Mouse (Mus musculus): ENCODE data around the gene Fxyd7. TPM values are rescaled to one million over a fixed set of nuclear protein-coding genes. Genes with fewer than 3 reads are reported as not detected.

Gene Fxyd7
- total RNA-seq (2021) = 100 to 1,000 TPM; 326 to 365 TPM
- long read RNA-seq, experiment 1, transcript Fxyd7-202 (6 exons, 620 nt) = minor isoform, 54 of 196 reads
- long read RNA-seq, experiment 1, transcript Fxyd7-201 (6 exons, 693 nt) = major isoform, 126 of 196 reads
- long read RNA-seq, experiment 1, partial matches to known transcripts = 4 of 196 reads
- long read RNA-seq, experiment 1, other reads (novel, unspliced or antisense) = 12 of 196 reads
- long read RNA-seq, experiment 2, transcript Fxyd7-202 (6 exons, 620 nt) = minor isoform, 41 of 137 reads
- long read RNA-seq, experiment 2, transcript Fxyd7-201 (6 exons, 693 nt) = major isoform, 91 of 137 reads
- long read RNA-seq, experiment 2, partial matches to known transcripts = 4 of 137 reads
- long read RNA-seq, experiment 2, other reads (novel, unspliced or antisense) = 1 of 137 reads

GRCm38 (mm10) chr7:31051321-31052021, at the start of gene Fxyd7:
TSS of gene Fxyd7 (minus strand) at chr7:31051467.
- intact Hi-C loops (cut with DNase I) = no loop called here
- peak in 1 of 2 experiments; percentile 30 for DNase-seq (ENCODE audit: low spot score in 2 of 2)

GRCm38 (mm10) chr7:31100786-31101185, 49.5 kb upstream of the Fxyd7 start:
- DNase-seq (ENCODE audit: low spot score in 2 of 2) = no peak
- intact Hi-C loops (cut with DNase I) = no loop called here

DNA sequence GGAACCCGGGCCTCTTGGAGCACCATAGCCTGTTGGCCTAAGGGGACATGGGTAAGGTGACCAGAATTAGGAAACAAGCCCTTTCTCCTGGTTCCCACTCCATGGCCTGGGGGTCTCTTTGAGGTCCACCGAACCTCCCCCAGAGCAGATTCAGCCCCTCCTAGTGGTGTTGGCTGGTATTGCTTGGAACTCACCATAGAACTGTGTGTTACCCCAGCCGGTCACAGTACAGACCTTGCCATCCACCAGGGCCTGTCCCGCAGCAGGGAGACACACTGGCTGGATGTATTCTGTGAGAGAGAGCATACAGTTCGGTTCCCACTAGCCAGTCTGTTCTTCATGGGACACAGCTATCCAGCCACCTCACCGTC, 48.3 kb upstream of the Fxyd7 start:
- intact Hi-C loops (cut with DNase I) = loop anchor here (5.0 kb wide), 1 partner anchor 127 kb away; the partner anchor contains the start of genes Fam187b and Lsr
- no peak for DNase-seq (ENCODE audit: low spot score in 2 of 2)

DNA sequence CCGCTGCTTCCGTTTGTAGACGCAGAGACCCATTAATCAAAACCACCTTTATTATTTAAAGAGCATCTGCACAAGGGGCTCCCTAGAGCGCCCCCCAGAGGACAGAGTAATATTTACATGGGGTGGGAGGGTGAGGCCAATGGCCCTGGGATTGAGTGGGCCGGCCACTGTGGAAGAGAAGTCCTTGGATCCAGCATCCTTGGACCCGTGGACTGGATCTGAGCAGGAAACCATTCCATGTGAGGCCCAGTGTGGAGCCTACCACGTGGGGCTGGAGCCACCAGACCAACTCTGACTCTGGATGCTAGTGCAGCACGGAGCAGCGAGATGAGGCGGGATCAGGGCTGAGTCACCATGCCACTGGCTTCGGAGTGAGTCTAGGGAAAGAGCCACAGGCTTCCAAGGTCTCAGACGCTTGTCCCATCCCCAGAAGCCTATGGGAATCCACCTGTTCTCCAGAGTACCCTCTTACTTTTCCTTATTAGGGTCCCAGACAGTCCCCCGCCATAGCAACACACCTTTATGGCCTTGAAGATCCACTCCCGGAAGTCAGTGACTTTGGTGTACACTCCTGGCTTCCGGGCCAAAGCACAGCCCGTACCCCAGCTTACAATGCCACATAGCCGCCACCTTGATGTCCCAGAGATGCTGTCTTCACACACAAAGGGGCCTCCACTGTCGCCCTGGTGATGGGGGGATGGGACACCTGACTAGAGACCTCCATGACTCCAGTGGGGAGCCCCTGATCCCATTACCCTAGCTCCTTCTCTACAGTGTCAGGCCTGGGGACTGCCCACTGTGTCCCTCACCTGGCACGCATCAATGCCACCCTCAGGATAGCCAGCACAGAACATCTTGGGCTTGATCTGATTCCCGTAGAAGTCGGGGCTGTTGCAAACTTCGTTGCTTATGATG, 47.7 kb upstream of the Fxyd7 start:
- intact Hi-C loops (cut with DNase I) = loop anchor here (5.0 kb wide), 1 partner anchor 127 kb away; the partner anchor contains the start of genes Fam187b and Lsr
- DNase-seq (ENCODE audit: low spot score in 2 of 2) = no peak

DNA sequence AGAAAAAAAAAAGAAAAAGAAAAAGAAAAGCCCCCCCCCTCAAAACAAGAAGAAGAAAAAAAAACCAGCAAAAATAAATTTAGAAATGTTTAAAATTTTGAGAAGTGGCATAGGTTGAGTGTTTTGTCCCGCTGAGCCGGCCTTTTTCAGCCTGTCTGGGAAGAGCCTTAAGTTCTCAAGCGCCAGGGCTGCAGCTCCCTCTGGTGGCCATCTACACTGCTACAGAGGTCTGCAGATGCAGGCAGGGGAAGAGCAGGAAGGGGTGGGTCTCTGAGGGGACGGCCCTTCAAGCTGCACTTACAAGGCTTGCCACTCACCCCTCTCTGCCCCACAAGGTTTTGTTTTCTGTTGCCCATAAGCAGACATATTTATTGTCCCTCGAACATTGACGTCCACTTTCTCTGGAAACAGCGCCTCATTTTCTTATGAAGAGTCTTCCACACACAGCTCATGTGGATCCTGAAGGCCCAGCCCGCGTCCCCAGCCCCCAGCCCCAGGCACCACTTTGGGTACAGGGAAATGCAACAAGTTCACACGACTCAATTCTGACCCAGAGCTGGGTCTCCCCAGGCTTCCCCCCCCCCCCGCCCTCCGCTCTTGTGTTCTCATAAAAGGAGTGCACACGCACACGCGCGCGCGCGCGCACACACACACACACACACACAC, 46.4 kb upstream of the Fxyd7 start:
- intact Hi-C loops (cut with DNase I) = loop anchor here (2.0 to 5.0 kb wide), 2 partner anchors 39 to 125 kb away; partner anchors contain the start of genes Fam187b, Lgi4 and Lsr

DNA sequence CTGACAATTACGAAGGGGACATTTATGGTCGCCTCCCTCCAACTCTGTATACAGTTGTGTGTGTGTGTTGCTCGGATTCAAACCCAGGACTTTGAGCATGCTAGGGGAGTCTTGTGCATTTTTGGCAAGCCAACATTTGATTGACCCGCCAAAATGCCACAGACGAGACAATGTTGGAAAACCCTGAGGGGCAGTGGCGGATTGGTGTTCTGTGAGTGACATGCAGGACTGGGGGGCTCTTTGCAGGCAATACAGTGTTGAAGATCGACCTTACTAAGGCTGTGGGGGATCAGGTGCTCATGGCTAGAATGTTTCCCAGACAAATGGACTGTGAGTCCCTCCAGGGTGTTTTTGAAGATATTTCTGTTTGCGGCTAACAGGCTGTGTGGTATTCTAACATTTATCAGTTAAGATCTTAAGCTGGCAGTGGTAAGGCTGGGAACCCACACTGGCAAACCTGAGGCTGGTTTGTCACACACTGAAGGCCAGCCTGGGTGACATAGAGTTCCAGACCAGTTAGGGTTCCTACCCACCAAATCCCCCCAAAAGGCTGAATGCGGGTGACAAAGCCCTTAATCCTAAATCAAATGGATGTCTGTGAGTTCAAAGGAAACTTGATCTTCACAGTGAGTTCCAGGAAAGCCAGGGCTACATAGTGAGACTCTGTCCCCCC, 45.8 kb upstream of the Fxyd7 start:
- intact Hi-C loops (cut with DNase I) = loop anchor here (2.0 to 5.0 kb wide), 2 partner anchors 38 to 125 kb away; partner anchors contain the start of genes Fam187b, Lgi4 and Lsr
- DNase-seq (ENCODE audit: low spot score in 2 of 2) = no peak

More for the DNA sequence above, 46.4 kb upstream of the Fxyd7 start:
- DNase-seq (ENCODE audit: low spot score in 2 of 2) = peak; percentile 93 to 95

DNA sequence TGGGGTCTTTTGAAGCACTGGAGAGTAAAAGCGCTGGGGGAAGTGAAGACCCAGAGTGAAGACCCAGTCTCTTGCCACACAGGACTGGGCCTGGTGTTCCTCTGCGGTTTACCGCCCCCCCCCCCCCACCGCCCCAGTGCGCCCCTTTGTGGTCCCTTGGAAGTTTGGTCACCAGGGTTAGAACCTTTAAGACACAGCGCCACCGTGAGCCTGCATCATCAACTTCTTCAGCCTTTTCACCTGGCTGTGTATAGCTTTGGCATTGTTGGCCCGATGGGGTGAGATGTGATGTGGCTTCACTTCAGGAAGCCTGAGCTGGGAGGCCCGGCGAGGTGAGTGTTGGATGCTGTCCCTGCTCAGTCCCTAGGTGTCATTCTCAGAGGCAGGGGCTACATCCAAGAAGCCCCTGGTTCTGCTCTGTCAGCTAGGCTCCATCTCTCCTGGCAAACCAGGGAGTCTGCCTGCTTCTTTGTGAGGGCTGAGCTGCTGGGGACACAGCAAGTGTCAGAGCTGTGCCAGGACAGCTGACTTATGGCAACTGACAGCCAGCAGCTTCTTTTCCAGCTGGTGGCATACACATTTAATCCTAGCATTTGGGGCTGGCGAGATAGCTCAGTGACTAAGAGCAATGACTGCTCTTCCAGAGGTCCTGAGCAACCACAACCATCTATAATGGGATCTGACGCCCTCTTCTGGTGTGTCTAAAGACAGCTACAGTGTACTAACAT, 43.7 kb upstream of the Fxyd7 start:
- DNase-seq (ENCODE audit: low spot score in 2 of 2) = no peak
- intact Hi-C loops (cut with DNase I) = loop anchor here (5.0 kb wide), 1 partner anchor 123 kb away; the partner anchor contains the start of genes Fam187b and Lsr

DNA sequence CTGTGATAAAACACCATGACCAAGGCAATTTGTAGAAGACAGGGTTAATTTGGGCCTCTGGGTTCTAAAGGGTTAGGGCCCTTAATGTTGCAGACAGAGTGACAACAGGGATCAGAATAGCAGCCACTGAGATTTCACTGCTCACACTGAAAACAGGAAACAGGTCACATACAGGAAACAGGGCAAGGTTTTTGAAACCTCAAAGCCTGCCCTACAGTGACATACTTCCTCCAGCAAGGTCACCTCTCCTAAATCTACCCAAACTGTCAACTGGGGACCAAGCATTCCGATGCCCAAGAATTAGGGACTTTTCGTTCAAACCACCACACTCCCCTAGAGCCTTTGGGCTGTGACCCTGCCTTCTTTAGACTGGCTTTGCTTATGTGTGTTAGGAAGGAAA, 38.5 kb upstream of the Fxyd7 start:
- DNase-seq (ENCODE audit: low spot score in 2 of 2) = no peak
- intact Hi-C loops (cut with DNase I) = no loop called here

DNA sequence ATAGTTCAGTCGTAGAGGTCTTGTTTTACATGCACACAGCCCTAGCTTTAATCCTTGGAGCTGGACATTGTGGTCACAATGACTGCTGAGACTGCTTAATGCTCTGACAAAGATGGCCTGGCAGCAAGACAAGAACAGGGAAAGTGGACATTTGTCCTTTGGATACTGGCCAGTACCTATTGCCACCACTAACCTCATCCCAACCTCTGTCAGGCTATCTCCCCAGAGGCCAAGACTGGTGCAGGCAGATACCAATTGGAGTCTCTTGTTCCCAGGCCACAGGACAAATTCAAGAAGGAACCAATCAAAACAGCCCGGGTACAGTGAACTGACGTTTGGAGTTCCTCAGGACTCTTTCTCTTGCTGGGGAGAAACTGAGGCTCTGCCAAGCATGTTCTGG, 36.9 kb upstream of the Fxyd7 start:
- intact Hi-C loops (cut with DNase I) = no loop called here
- no peak for DNase-seq (ENCODE audit: low spot score in 2 of 2)

GRCm38 (mm10) chr7:31087262-31087661, 36.0 kb upstream of the Fxyd7 start:
- intact Hi-C loops (cut with DNase I) = no loop called here
- DNase-seq (ENCODE audit: low spot score in 2 of 2) = no peak

GRCm38 (mm10) chr7:31086175-31086755, 35.0 kb upstream of the Fxyd7 start:
- DNase-seq (ENCODE audit: low spot score in 2 of 2) = no peak
- intact Hi-C loops (cut with DNase I) = no loop called here

- peak in 1 of 2 experiments; percentile 37 for DNase-seq (ENCODE audit: low spot score in 2 of 2)
- intact Hi-C loops (cut with DNase I) = no loop called here
Measured at GRCm38 (mm10) chr7:31085171-31085570, 33.9 kb upstream of the Fxyd7 start.

DNA sequence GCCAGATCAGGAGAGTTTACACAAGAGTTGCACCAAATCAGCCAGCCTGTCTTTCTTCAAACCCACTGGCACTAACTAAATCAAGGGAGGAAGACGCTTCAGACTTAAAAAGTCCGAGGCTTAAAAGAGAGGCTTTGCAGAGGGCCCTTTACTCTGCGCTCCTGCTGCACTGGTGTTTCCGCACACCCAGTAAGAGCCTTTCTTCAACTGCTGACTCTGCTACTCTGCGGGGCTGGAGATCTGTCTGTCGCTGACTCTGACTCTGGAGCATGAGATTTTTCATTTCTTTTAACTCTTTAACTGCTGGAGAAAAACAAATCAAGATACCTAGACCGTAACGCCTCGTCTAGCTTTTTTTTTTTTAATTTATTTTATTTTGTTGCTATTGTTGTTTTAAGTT, 32.9 kb upstream of the Fxyd7 start:
- no peak for DNase-seq (ENCODE audit: low spot score in 2 of 2)
- intact Hi-C loops (cut with DNase I) = no loop called here

DNA sequence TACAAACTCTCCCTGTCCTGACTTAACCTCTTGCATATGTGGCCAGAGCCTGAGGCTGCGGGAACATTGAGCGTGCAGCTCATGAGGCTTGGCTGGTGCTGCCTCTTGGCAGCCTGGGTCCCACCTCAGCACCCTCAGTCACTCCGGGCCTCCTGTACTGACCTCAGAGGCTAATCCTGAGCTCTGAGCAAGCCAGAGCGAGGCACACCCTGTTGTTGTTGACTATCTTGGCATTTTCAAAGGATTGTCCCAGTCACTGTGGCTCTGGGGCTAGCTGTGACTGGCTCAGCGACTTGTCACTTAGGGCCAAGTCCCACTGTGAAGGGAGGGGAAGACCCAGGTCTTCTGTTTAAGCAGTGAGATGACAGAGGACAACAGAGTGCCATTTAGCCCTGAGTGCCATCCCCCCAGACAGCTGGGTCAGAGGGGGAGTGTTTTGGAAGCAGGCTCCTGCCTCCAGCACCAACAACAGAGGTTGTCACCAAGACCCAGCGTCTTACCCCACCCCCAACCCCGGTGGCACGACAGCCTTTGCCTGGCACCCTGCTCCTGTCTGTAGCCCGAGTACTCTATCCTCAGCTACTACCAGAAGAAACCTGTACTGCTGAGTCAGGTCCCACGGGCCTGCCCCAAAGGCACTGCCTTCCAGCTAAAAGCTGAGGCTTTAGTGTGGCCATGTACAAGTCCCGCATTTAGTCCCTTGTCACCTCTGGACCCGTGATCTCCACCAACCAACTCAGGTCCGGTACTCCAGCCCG, 31.7 kb upstream of the Fxyd7 start:
- peak; percentile 50 to 65 for DNase-seq (ENCODE audit: low spot score in 2 of 2)

DNA sequence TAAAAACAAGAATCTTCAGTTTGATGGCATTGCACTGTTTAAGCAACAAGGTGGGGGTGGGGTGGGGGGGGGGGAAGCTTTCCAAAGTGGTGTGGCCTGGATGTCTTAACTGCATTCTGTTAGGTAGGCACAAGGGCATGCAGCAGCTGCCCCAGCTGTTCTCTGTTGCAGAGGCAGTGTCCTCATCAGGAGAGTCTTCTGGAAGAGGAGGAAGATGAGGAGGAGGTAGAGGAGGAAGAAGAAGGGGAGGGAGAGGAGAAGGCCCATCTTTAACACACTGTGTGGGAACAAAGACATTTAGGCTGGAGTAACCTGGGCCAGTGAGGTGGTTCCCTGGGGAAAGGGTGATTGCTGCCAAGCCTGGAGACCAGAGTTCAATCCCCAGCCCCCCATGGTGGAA, 30.8 kb upstream of the Fxyd7 start:
- intact Hi-C loops (cut with DNase I) = no loop called here

More for the DNA sequence above, 31.7 kb upstream of the Fxyd7 start:
- intact Hi-C loops (cut with DNase I) = no loop called here

DNA sequence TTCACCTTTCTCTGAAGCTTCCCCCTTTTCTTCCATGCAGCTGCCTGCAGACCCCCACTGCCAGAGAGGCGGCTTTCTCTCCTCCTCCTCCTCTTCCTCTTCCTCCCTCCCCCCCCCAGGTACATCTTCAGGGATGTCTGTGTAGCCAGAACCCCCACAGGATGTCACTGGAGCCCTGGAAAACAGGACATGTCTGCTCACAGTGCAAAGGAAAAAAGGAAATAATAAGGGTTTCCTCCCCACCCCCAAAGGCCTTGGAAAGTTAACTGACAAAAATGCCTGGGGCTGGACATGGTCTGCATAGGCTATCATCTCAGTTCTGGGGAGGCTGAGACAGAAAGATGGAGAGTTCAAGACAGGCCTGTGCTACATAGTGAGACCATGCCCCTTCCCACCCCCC, 29.8 kb upstream of the Fxyd7 start:
- intact Hi-C loops (cut with DNase I) = no loop called here

More for the DNA sequence above, 30.8 kb upstream of the Fxyd7 start:
- no peak for DNase-seq (ENCODE audit: low spot score in 2 of 2)

GRCm38 (mm10) chr7:31080611-31081010, 29.3 kb upstream of the Fxyd7 start:
- no peak for DNase-seq (ENCODE audit: low spot score in 2 of 2)
- intact Hi-C loops (cut with DNase I) = no loop called here

More for the DNA sequence above, 29.8 kb upstream of the Fxyd7 start:
- DNase-seq (ENCODE audit: low spot score in 2 of 2) = no peak
